Mouse (Mus musculus): ENCODE measurements around the gene Adgrl1. TPM values are rescaled to one million over a fixed set of nuclear protein-coding genes. Genes with fewer than 3 reads are reported as not detected.
A peak's percentile ranks its signal among the peaks of the same experiment; 100 is the strongest.

Adgrl1 gene
- polyA plus RNA-seq, 1 experiment from 2014 or later: 18.8 TPM

DNA sequence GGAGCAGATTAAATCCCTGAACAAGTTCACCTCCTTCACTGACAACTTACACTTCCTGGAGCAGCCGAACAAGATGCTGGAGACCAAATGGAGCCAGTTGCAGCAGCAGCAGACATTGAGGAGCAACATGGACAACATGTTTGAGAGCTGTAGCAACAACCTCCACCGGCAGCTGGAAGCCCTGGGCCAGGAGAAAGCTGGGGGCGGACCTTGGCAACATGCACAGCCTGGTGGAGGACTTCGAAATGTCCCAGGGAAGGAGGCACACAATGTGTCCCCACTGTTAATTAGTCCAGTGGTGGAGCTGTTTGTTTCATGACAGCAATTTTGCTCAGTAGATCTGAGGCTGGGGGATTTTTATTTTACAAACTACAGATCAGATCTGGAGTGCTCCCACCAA, 7.8 kb upstream of the Adgrl1 start:
- no peak overlapping the region for H3K4me2 ChIP-seq
- H3K27ac ChIP-seq: no peak overlapping the region
- H3K36me3 ChIP-seq: no peaks in the 10 kb centered on the region
- WGBS: 55% methylated on average over 4 of the region's 4 CpGs
- H3K9me3 ChIP-seq (replicated peaks): no peaks in the 10 kb centered on the region
- H3K9ac ChIP-seq: no peak overlapping the region
- peaks cover 27% of the 10 kb centered on the region for H3K27me3 ChIP-seq
- ATAC-seq (replicated peaks; ENCODE audit: low FRiP score): no peak
- peaks cover 5% of the 10 kb centered on the region for H3K4me1 ChIP-seq
- no peak overlapping the region for H3K4me3 ChIP-seq (replicated peaks)

DNA sequence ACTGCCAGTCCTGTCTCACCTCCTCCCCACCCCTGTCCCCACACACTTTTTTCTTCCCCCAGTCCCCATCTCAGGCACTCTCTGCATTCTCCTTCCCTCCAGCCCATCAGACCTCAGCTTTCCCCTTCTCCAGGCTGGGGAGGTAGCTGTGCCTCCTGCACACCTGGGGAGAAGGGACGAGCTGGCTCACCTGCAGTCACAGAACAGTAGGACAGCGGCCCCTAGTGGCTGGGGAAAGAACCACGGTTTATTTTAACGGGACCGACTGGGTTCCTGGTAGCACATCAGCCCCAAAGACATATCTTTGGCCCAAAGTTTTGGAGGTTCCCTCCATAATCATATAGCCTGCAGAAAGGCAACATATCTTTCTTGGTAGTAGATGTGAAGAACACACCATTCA, 6.0 kb upstream of the Adgrl1 start:
- Histone ChIP-seq H3K4me3 (replicated peaks) (no peak overlapping the region), H3K9me3 (replicated peaks) (no peaks in the 10 kb centered on the region), H3K4me2 (no peak overlapping the region), H3K4me1 (peaks cover 23% of the 10 kb centered on the region), H3K36me3 (no peaks in the 10 kb centered on the region), H3K9ac (no peak overlapping the region), H3K27me3 (peaks cover 27% of the 10 kb centered on the region), H3K27ac (no peak overlapping the region)
- ATAC-seq (replicated peaks; ENCODE audit: low FRiP score): no peak
- WGBS: under 1% methylated on average over 5 of the region's 5 CpGs

DNA sequence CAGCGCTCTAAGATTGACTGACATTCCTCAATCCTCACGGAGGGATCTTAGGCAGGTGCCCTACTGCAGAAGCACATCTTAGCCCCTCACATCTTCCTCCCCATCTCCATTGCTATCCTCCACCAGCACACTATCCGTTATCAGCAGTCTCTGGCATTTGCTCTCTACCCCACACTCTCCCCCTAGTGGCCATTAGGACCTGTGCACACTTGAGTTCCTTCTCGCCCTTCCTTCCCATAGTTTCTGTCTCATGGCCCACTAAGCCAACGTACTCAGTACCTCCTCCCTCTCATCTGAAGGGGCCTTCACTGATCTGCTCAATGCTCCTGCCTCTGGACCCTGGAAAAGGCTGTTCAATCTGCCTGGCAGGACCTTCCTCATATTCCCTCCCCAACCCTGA, 4.0 kb upstream of the Adgrl1 start:
- H3K4me1 ChIP-seq: peaks cover 25% of the 10 kb centered on the region
- H3K36me3 ChIP-seq: no peaks in the 10 kb centered on the region
- no peak overlapping the region for H3K4me2 ChIP-seq
- H3K27me3 ChIP-seq: peaks cover 27% of the 10 kb centered on the region
- no peak overlapping the region for H3K9ac ChIP-seq
- H3K9me3 ChIP-seq (replicated peaks): no peaks in the 10 kb centered on the region
- H3K4me3 ChIP-seq (replicated peaks): no peak overlapping the region
- H3K27ac ChIP-seq: no peak overlapping the region
- ATAC-seq (replicated peaks; ENCODE audit: low FRiP score): no peak
- WGBS: 9% methylated on average over 5 of the region's 5 CpGs

DNA sequence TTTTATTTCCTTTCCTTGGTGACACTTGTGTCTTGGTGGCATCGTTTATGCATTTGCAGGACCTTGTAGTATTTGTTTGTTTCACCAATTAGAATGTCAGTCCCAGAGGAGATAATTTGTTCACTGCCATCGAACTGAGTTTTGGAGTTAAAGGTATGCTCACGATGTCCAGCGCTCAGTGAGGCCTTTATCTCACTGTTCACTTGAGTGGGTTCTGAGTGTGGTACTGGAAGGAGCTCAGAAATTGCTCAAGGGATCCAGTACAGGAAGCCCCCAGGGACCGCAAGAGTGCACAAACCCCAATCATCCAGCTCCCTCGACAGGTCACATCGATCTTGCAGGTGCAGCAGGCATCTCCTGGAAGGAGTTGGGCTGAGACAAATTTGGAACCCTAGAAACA, 3.4 kb upstream of the Adgrl1 start:
- no peak for ATAC-seq (replicated peaks; ENCODE audit: low FRiP score)
- no peak overlapping the region for H3K4me2 ChIP-seq
- H3K27me3 ChIP-seq: peaks cover 27% of the 10 kb centered on the region
- no peak overlapping the region for H3K4me3 ChIP-seq (replicated peaks)
- no peak overlapping the region for H3K9ac ChIP-seq
- H3K36me3 ChIP-seq: no peaks in the 10 kb centered on the region
- WGBS: 79% methylated on average over 7 of the region's 7 CpGs
- H3K4me1 ChIP-seq: peaks cover 31% of the 10 kb centered on the region
- H3K27ac ChIP-seq: no peak overlapping the region
- no peaks in the 10 kb centered on the region for H3K9me3 ChIP-seq (replicated peaks)

DNA sequence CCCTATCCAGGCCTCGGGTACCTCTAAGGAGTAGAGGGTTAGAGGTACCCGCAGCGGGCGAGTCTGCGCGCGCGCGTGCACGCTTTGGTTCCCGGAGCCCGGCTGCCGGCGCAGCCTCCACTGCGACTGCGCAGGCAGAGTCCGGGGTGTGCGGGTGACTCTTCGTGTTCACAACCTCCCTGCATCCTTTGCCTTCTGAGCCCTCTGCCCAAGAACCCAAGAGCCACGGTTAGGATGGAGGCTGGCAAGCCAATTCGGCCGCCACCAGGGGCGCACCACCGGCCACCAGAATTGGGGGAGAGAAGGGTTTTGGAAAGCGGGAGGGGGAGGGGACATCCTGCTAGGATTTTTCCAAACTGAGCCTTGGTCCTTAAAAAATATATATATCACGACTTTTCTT, 2.7 kb upstream of the Adgrl1 start:
- ATAC-seq (replicated peaks; ENCODE audit: low FRiP score): no peak
- H3K9me3 ChIP-seq (replicated peaks): no peaks in the 10 kb centered on the region
- H3K4me2 ChIP-seq: peak overlapping the region; percentile 92
- peak overlapping the region; percentile 23; the same call in 1 of the 2 replicates for H3K9ac ChIP-seq
- H3K4me1 ChIP-seq: peaks cover 39% of the 10 kb centered on the region
- no peaks in the 10 kb centered on the region for H3K36me3 ChIP-seq
- peaks cover 27% of the 10 kb centered on the region for H3K27me3 ChIP-seq
- WGBS: 2% methylated on average over 26 of the region's 26 CpGs
- no peak overlapping the region for H3K27ac ChIP-seq
- H3K4me3 ChIP-seq (replicated peaks): peak overlapping the region; percentile 36

DNA sequence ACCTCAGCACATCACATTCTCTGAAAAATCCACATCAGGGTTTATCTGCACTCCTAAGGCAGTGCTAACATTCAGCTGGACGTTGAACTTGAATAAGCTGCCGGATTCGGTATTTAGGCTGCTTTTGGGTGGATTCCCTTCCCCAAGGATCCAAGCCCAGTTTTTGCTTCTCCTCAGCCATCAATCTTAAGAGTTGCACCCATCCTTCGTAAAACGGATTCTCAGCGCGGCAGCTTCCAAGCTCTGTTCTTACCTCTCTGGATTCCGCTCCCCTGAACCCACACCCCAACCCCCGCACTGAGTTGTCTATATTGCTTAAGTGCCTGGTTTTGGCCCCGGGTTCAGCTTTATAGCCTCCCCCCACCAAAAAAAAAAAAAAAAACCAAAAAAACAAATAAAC, 1.4 kb upstream of the Adgrl1 start:
- H3K4me3 ChIP-seq (replicated peaks): peak overlapping the region; percentile 97
- H3K9me3 ChIP-seq (replicated peaks): no peaks in the 10 kb centered on the region
- no peaks in the 10 kb centered on the region for H3K36me3 ChIP-seq
- no peak overlapping the region for H3K9ac ChIP-seq
- peak overlapping the region; percentile 98 for H3K27ac ChIP-seq
- peaks cover 25% of the 10 kb centered on the region for H3K27me3 ChIP-seq
- H3K4me1 ChIP-seq: peaks cover 51% of the 10 kb centered on the region
- H3K4me2 ChIP-seq: peak overlapping the region; percentile 92
- ATAC-seq (replicated peaks; ENCODE audit: low FRiP score): no peak
- WGBS: 1% methylated on average over 10 of the region's 10 CpGs

DNA sequence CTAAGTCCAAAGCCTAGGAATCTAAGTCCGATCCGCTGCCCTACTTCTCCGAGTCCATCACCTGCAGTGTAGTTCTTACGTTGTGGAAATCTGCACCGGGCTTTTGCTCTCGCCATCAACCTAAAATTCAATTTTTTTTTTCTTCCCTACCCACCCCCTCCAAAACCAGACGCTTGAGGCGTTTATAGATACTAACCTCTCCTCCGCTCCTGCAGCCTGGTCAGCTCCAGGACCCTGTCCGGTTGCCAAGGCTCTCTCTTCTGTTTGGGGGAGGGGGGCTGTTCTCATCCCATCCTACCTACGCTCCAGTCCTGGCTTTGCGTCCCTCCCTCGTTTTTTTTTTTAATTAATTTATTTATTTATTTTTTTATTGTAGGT, 931 bp upstream of the Adgrl1 start:
- H3K9me3 ChIP-seq (replicated peaks): no peaks in the 10 kb centered on the region
- no peak; the same call in 1 of the 2 replicates for ATAC-seq (replicated peaks; ENCODE audit: low FRiP score)
- H3K4me1 ChIP-seq: peaks cover 56% of the 10 kb centered on the region
- H3K36me3 ChIP-seq: no peaks in the 10 kb centered on the region
- H3K4me2 ChIP-seq: peak overlapping the region; percentile 92
- peak overlapping the region; percentile 98 for H3K27ac ChIP-seq
- H3K9ac ChIP-seq: no peak overlapping the region
- peak overlapping the region; percentile 97 for H3K4me3 ChIP-seq (replicated peaks)
- WGBS: under 1% methylated on average over 13 of the region's 13 CpGs
- H3K27me3 ChIP-seq: peaks cover 25% of the 10 kb centered on the region

DNA sequence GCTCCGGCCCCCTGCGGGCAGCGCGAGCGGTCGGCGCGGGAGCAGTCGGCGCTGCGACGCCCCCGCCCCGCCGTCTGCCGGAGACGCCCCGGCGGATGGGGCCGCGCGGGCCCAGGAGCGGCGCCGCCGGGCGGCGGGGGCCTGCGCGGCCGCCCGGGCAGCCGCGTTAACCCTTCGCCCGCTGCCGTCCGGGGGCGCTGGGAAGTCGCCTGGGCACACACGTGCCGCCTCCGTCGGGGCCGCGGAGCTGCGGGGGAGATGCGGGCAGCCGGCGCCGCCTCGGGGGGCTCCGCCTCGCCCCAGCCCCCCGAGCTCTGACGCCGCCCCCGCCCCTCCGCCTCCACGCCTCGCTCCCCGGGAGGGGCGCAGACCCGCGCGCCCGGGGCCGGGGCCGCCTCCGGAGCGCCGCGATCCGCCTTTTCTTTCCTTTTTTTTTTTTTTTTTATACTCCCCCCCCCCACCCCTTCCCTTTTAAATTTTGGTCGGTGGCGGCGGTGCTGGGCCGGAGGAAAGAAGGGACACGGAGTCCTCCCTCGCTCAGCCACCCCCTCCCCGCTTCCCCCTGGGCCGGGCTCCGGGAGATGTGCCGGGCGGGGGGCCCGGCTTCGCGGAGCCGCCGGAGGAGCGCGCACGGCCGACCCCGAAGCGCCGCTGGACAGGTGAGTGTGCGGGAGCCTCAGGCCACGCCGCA, 506 bp downstream of the Adgrl1 start:
- under 1% methylated on average over 63 of the region's 100 CpGs for WGBS
- Histone ChIP-seq H3K4me3 (replicated peaks) (peak overlapping the region; percentile 97), H3K4me2 (peak overlapping the region; percentile 92), H3K27ac (peak overlapping the region; percentile 98), H3K9ac (peak overlapping the region; percentile 84), H3K27me3 (peaks cover 12% of the 10 kb centered on the region), H3K4me1 (peaks cover 69% of the 10 kb centered on the region), H3K36me3 (0 out of 2 replicates have a peak, but pooled peaks cover 2% of the 10 kb centered on the region), H3K9me3 (replicated peaks) (no peaks in the 10 kb centered on the region)
- ATAC-seq (replicated peaks; ENCODE audit: low FRiP score): no peak; the same call in 1 of the 2 replicates

DNA sequence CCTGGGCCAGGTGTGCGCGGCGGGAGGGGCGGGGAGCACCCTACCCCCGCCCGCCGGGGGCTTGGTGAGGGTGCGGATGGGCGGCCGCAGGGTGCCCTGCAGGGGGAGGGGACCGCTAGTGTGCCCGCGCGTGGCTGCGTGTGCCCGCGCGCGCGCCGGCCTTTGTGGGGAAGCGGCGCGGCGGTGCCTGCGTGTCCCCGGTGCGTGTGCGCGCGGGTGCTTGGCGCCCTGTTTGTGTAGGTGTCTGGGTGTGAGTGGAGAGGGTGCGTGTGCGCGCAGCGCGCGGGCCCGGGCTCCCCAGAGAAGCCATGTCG, 1.0 kb downstream of the Adgrl1 start:
- Histone ChIP-seq H3K4me1 (peaks cover 73% of the 10 kb centered on the region), H3K4me3 (replicated peaks) (peak overlapping the region; percentile 97), H3K27ac (peak overlapping the region; percentile 98), H3K9me3 (replicated peaks) (no peaks in the 10 kb centered on the region), H3K36me3 (peaks cover 7% of the 10 kb centered on the region; the same call in 1 of the 2 replicates), H3K9ac (peak overlapping the region; percentile 84), H3K4me2 (peak overlapping the region; percentile 92), H3K27me3 (peaks cover 7% of the 10 kb centered on the region; the same call in 1 of the 2 replicates)
- under 1% methylated on average over 36 of the region's 40 CpGs for WGBS
- no peak for ATAC-seq (replicated peaks; ENCODE audit: low FRiP score)

DNA sequence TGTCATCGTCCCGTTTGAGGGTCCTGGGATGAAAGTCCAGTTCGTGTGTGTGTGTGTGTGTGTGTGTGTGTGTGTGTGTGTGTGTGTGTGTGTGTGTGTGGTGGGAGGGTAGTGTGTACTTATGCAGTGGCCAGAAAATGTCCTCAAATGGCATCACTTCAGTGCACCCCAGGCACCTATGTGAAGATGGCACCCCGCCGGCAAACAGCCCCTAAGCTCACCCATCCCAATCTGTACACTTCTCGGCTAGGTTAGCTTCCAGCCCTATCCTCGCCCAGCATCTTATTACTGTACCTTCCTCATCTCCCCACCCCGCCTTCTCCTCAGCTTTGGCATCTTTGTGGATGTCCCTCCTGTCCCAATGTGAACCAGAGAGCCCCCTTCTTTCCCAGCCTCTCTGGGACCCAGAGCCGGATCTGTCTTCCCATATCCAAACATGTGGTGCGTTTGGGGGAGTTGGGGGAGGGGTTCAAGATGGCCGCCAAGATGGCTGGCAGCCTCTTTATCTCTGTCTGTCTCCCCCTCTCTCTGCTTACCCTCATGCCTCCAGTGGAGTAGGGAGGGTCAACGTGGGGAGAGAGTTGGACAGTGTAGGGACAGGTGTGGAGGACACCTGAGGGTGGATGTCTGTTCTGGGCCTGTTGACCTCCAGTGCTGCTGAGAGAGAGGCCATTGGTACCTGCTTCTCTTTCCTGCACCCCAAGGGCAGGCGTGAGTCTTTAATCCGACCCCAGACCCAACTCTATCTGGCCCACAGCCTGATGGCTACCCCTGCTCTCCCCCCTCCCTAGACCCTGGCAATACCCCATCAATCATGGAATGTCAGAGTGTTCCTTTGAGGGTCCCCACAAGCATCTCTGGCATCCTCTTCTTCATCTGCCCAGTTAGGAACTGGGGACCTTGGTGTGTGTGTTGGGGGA, 1.9 kb downstream of the Adgrl1 start:
- H3K4me2 ChIP-seq: peak overlapping the region; percentile 92
- peaks cover 3% of the 10 kb centered on the region; the same call in 1 of the 2 replicates for H3K27me3 ChIP-seq
- ATAC-seq (replicated peaks; ENCODE audit: low FRiP score): no peak
- H3K9ac ChIP-seq: peak overlapping the region; percentile 84
- no peaks in the 10 kb centered on the region for H3K9me3 ChIP-seq (replicated peaks)
- WGBS: 14% methylated on average over 14 of the region's 14 CpGs
- peaks cover 70% of the 10 kb centered on the region for H3K4me1 ChIP-seq
- H3K4me3 ChIP-seq (replicated peaks): peak overlapping the region; percentile 97
- H3K36me3 ChIP-seq: peaks cover 8% of the 10 kb centered on the region; the same call in 1 of the 2 replicates
- H3K27ac ChIP-seq: peak overlapping the region; percentile 60; the same call in 1 of the 2 replicates

DNA sequence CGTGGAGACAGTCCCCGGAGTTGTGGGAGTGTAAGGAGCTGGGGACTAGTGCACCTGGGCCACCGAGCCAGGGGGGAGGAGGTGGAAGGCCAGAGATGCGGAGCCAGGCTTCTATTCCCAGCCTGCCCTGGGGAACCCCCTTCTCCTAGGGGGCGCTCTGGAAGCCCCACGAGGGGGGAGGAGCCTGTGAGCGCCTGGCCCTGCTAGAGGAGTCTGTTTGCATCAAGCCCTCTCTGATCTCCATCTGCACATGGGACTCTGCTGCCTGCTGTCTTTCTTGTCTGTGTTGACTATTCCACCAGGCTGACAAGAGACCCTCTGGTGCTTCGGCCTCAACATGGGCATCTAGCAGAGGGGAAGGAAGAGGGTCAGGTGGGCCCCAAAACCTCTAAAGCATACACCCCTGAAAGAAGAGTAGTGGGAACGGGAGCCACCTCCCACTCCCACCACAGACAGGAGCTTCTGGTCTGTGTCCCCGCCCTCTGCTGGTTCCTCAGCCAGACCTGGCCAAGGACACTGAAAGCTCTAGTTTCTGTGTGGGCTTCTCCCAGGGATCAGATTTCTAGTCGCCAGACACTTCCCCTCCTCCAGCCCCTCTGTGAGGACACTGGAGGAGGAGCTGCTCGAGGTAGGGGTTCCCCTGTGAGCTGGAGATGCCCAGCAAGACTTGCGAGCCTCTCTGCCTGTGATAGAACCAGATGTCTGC, 3.2 kb downstream of the Adgrl1 start:
- Histone ChIP-seq H3K4me2 (peak overlapping the region; percentile 92), H3K9ac (no peak overlapping the region), H3K36me3 (peaks cover 8% of the 10 kb centered on the region; the same call in 1 of the 2 replicates), H3K4me3 (replicated peaks) (peak overlapping the region; percentile 97), H3K4me1 (peaks cover 69% of the 10 kb centered on the region), H3K27me3 (no peaks in the 10 kb centered on the region), H3K9me3 (replicated peaks) (no peaks in the 10 kb centered on the region), H3K27ac (peak overlapping the region; percentile 81)
- 5% methylated on average over 12 of the region's 13 CpGs for WGBS
- peak; percentile 50 for ATAC-seq (replicated peaks; ENCODE audit: low FRiP score)
